Mouse (Mus musculus): ENCODE measurements around the gene Selenom. TPM values are rescaled to one million over a fixed set of nuclear protein-coding genes. Genes with fewer than 3 reads are reported as not detected.

The Selenom gene
- polyA plus RNA-seq, 1 experiment from 2014 or later: 119 TPM

DNA sequence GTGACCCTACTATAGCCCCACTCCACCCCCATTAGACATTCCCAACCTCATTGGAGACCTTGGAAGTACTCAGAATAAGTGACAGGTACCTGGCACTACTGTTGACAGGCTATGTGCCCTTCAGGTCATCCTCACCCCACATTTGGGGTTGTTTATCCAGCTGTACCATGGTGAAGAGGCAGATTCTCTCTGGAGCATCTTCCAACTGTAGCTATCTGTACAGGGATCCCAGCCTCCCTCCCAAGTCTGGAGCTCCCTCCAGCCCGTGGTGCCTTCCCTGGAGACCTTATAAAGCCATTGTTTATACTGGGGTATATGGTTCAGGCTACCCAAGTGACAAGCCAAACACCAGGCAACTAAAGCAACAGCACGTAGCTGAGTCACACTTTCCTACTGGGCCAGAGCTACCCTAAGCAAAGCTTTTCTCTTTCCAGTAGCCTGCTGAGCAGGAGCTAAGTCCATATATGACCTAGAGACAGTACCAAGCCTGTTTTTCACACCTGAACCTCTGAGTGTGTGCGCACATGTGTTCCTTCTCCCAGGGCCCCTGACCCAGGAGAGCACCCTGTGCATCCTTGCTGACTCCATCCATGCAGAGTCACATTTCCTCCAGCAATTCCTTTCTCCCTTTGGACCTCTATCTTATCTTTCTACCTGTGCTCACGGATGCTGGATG is 4.7 kb downstream of the Selenom start:
- no peak overlapping the region for H3K9ac ChIP-seq (ENCODE audit: low read length)
- 55% methylated on average over 4 of the region's 4 CpGs for WGBS
- no peak overlapping the region for H3K4me2 ChIP-seq (ENCODE audit: low read depth, low read length)
- no peak overlapping the region for H3K27ac ChIP-seq (ENCODE audit: low read length)
- peaks cover 25% of the 10 kb centered on the region for H3K36me3 ChIP-seq (ENCODE audit: control insufficient read depth, insufficient read depth)
- no peaks in the 10 kb centered on the region for H3K27me3 ChIP-seq (ENCODE audit: control insufficient read depth, insufficient read depth, low read length)
- ATAC-seq (replicated peaks; ENCODE audit: extremely low read depth, insufficient read depth, low FRiP score): no peak
- H3K4me1 ChIP-seq (ENCODE audit: control insufficient read depth, insufficient read depth, low read length): peaks cover 17% of the 10 kb centered on the region
- no peaks in the 10 kb centered on the region for H3K9me3 ChIP-seq (replicated peaks; ENCODE audit: control insufficient read depth, low read length)
- no peak overlapping the region for H3K4me3 ChIP-seq (ENCODE audit: low read length)

GRCm38 (mm10) chr11:3519756-3520398 is 5.4 kb downstream of the Selenom start:
- ATAC-seq (replicated peaks; ENCODE audit: extremely low read depth, insufficient read depth, low FRiP score): no peak
- Histone ChIP-seq H3K9me3 (replicated peaks; ENCODE audit: control insufficient read depth, low read length) (no peaks in the 10 kb centered on the region), H3K4me3 (ENCODE audit: low read length) (no peak overlapping the region), H3K9ac (ENCODE audit: low read length) (no peak overlapping the region), H3K4me2 (ENCODE audit: low read depth, low read length) (no peak overlapping the region), H3K27ac (ENCODE audit: low read length) (no peak overlapping the region), H3K27me3 (ENCODE audit: control insufficient read depth, insufficient read depth, low read length) (no peaks in the 10 kb centered on the region), H3K4me1 (ENCODE audit: control insufficient read depth, insufficient read depth, low read length) (peaks cover 17% of the 10 kb centered on the region), H3K36me3 (ENCODE audit: control insufficient read depth, insufficient read depth) (peaks cover 32% of the 10 kb centered on the region)
- WGBS: 53% methylated on average over 11 of the region's 11 CpGs

DNA sequence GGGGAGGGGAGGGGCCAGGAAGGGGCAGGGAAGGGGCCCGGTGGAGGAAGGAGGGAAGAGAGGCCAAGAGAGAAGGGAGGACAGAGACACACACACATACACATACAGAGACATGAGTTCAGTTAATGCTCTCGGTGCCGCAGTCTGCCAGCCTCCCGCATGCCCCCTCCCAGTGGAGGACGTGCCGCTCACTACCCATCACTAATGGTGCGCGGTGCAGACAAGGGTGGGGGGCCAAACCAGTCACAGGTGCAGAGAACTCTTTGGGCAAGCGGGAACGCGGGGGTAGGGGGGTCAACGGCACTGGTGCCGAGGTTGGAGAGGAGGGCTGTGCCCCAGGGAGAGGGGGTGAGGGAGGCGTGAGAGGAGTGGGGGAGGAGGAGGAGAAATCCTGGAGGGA is 6.4 kb downstream of the Selenom start:
- ATAC-seq (replicated peaks; ENCODE audit: extremely low read depth, insufficient read depth, low FRiP score): no peak
- Histone ChIP-seq H3K36me3 (ENCODE audit: control insufficient read depth, insufficient read depth) (peaks cover 38% of the 10 kb centered on the region), H3K27ac (ENCODE audit: low read length) (no peak overlapping the region), H3K9ac (ENCODE audit: low read length) (no peak overlapping the region), H3K27me3 (ENCODE audit: control insufficient read depth, insufficient read depth, low read length) (no peaks in the 10 kb centered on the region), H3K4me1 (ENCODE audit: control insufficient read depth, insufficient read depth, low read length) (peaks cover 15% of the 10 kb centered on the region), H3K4me3 (ENCODE audit: low read length) (no peak overlapping the region), H3K4me2 (ENCODE audit: low read depth, low read length) (no peak overlapping the region), H3K9me3 (replicated peaks; ENCODE audit: control insufficient read depth, low read length) (no peaks in the 10 kb centered on the region)
- 80% methylated on average over 14 of the region's 14 CpGs for WGBS

GRCm38 (mm10) chr11:3521339-3522224 is 7.1 kb downstream of the Selenom start:
- Histone ChIP-seq H3K4me2 (ENCODE audit: low read depth, low read length) (no peak overlapping the region), H3K27ac (ENCODE audit: low read length) (no peak overlapping the region), H3K4me1 (ENCODE audit: control insufficient read depth, insufficient read depth, low read length) (peaks cover 18% of the 10 kb centered on the region), H3K27me3 (ENCODE audit: control insufficient read depth, insufficient read depth, low read length) (no peaks in the 10 kb centered on the region), H3K9ac (ENCODE audit: low read length) (no peak overlapping the region), H3K9me3 (replicated peaks; ENCODE audit: control insufficient read depth, low read length) (no peaks in the 10 kb centered on the region), H3K36me3 (ENCODE audit: control insufficient read depth, insufficient read depth) (peaks cover 44% of the 10 kb centered on the region), H3K4me3 (ENCODE audit: low read length) (no peak overlapping the region)
- WGBS: 83% methylated on average over 23 of the region's 23 CpGs
- no peak for ATAC-seq (replicated peaks; ENCODE audit: extremely low read depth, insufficient read depth, low FRiP score)

GRCm38 (mm10) chr11:3522285-3523000 is 8.0 kb downstream of the Selenom start:
- H3K4me2 ChIP-seq (ENCODE audit: low read depth, low read length): no peak overlapping the region
- H3K4me1 ChIP-seq (ENCODE audit: control insufficient read depth, insufficient read depth, low read length): peaks cover 17% of the 10 kb centered on the region
- H3K9ac ChIP-seq (ENCODE audit: low read length): no peak overlapping the region
- no peaks in the 10 kb centered on the region for H3K9me3 ChIP-seq (replicated peaks; ENCODE audit: control insufficient read depth, low read length)
- ATAC-seq (replicated peaks; ENCODE audit: extremely low read depth, insufficient read depth, low FRiP score): no peak
- WGBS: 90% methylated on average over 17 of the region's 17 CpGs
- no peak overlapping the region for H3K4me3 ChIP-seq (ENCODE audit: low read length)
- H3K36me3 ChIP-seq (ENCODE audit: control insufficient read depth, insufficient read depth): peaks cover 50% of the 10 kb centered on the region
- H3K27ac ChIP-seq (ENCODE audit: low read length): no peak overlapping the region
- no peaks in the 10 kb centered on the region for H3K27me3 ChIP-seq (ENCODE audit: control insufficient read depth, insufficient read depth, low read length)

GRCm38 (mm10) chr11:3523840-3524582 is 9.5 kb downstream of the Selenom start:
- WGBS: 80% methylated on average over 7 of the region's 7 CpGs
- no peaks in the 10 kb centered on the region for H3K9me3 ChIP-seq (replicated peaks; ENCODE audit: control insufficient read depth, low read length)
- no peak overlapping the region for H3K4me3 ChIP-seq (ENCODE audit: low read length)
- peaks cover 55% of the 10 kb centered on the region for H3K36me3 ChIP-seq (ENCODE audit: control insufficient read depth, insufficient read depth)
- no peak overlapping the region for H3K9ac ChIP-seq (ENCODE audit: low read length)
- no peak overlapping the region for H3K27ac ChIP-seq (ENCODE audit: low read length)
- H3K4me1 ChIP-seq (ENCODE audit: control insufficient read depth, insufficient read depth, low read length): peaks cover 19% of the 10 kb centered on the region
- ATAC-seq (replicated peaks; ENCODE audit: extremely low read depth, insufficient read depth, low FRiP score): no peak
- no peak overlapping the region for H3K4me2 ChIP-seq (ENCODE audit: low read depth, low read length)
- no peaks in the 10 kb centered on the region for H3K27me3 ChIP-seq (ENCODE audit: control insufficient read depth, insufficient read depth, low read length)

GRCm38 (mm10) chr11:3525560-3525959 is 11.1 kb downstream of the Selenom start:
- ATAC-seq (replicated peaks; ENCODE audit: extremely low read depth, insufficient read depth, low FRiP score): no peak
- 72% methylated on average over 4 of the region's 4 CpGs for WGBS
- Histone ChIP-seq H3K27ac (ENCODE audit: low read length) (no peak overlapping the region), H3K27me3 (ENCODE audit: control insufficient read depth, insufficient read depth, low read length) (no peaks in the 10 kb centered on the region), H3K4me2 (ENCODE audit: low read depth, low read length) (no peak overlapping the region), H3K4me1 (ENCODE audit: control insufficient read depth, insufficient read depth, low read length) (peaks cover 19% of the 10 kb centered on the region), H3K9me3 (replicated peaks; ENCODE audit: control insufficient read depth, low read length) (no peaks in the 10 kb centered on the region), H3K9ac (ENCODE audit: low read length) (no peak overlapping the region), H3K36me3 (ENCODE audit: control insufficient read depth, insufficient read depth) (peaks cover 64% of the 10 kb centered on the region), H3K4me3 (ENCODE audit: low read length) (no peak overlapping the region)

DNA sequence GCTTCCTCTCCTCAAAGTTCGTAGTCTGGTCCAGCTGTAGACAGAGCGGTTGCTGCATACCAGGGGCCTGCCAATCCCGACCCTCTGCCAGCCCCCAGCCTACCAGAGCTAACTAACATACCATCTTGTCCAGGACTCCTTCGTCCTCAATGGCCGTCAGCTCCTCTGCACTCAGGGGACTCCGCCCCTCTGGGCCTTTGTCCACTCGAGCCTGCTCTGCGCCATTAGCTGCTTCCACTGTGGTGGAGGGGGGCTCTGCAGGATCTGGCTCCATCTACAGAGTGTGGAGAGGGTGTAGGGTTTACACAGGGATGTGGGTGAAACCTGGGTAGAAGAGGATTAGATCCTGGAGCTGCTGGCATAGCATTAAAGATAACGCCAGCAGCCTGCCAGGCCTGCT is 11.7 kb downstream of the Selenom start:
- H3K9me3 ChIP-seq (replicated peaks; ENCODE audit: control insufficient read depth, low read length): no peaks in the 10 kb centered on the region
- no peaks in the 10 kb centered on the region for H3K27me3 ChIP-seq (ENCODE audit: control insufficient read depth, insufficient read depth, low read length)
- H3K9ac ChIP-seq (ENCODE audit: low read length): no peak overlapping the region
- 77% methylated on average over 9 of the region's 9 CpGs for WGBS
- no peak overlapping the region for H3K4me3 ChIP-seq (ENCODE audit: low read length)
- no peak overlapping the region for H3K27ac ChIP-seq (ENCODE audit: low read length)
- peaks cover 66% of the 10 kb centered on the region for H3K36me3 ChIP-seq (ENCODE audit: control insufficient read depth, insufficient read depth)
- no peak overlapping the region for H3K4me2 ChIP-seq (ENCODE audit: low read depth, low read length)
- no peak for ATAC-seq (replicated peaks; ENCODE audit: extremely low read depth, insufficient read depth, low FRiP score)
- H3K4me1 ChIP-seq (ENCODE audit: control insufficient read depth, insufficient read depth, low read length): peaks cover 19% of the 10 kb centered on the region
